In the genomic region with DNA sequence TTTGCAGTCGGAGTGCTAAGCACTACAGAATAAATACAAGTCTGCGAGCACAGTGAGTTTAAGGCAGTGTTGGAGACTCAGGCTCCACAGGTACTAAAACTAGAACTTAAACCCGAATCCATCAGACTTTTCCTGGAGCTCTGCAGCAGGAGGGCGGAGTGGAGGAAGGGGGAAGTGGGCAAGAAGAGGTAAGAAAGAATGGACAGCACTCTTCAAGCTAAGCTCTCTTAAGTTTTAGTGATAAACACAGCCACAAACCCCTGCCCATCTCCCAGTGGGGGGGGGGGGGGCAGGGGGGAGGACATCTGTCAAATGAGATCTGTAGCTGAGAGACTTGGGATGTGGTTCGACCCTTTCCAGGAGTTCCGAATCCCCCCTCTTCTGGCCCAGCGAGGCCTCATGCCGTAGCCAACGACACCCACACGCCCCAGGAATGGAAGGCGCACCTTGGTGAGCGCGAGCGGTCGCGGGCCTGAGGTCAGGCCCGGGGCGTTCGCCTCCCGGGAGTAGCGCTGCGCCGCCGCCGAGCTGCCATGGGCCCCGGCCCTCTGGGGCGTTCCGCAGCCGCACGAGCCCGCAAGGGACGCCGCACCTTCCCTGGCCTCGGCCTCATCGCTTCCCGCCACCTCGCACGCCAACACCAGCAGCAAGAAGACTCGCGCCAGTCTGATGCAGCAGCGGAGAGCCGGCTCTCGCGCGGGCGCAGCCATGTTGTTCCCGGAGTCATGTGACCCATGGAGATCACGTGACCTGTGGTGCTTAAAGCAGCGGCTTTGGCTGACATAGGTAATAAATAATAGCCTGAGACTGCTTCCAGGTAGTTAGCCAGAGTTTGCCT, we compare ENCODE assay signal across 7 mouse cellular contexts. TPM values are rescaled to one million over a fixed set of nuclear protein-coding genes. Genes with fewer than 3 reads are reported as not detected.
DNase-seq lines count a peak whose midpoint lies in the region; ATAC-seq lines count a peak whose summit lies in the region.

A gene (minus strand): TSS at position 736 of the 838 bp plus-strand sequence.

- peak; percentile 93 for DNase-seq in adrenal gland, postnatal 14 days
- peak; percentile 96 for DNase-seq in embryonic facial prominence, embryonic 11.5 days (ENCODE audit: low spot score)
- peak; percentile 89 for DNase-seq in kidney, adult 11 months
- DNase-seq in limb, embryonic 10.5 days (ENCODE audit: low spot score): peak; percentile 95
- peak; percentile 77 for DNase-seq in spleen, adult 12 weeks (ENCODE audit: low spot score)

- H3K36me3 ChIP-seq in embryonic facial prominence, embryonic 11.5 days (replicated peaks; ENCODE audit: control insufficient read depth, insufficient read depth, low read depth, low read length): no peaks in the 10 kb centered on the region
- H3K36me3 ChIP-seq in limb, embryonic 10.5 days: no peaks in the 10 kb centered on the region
- no peaks in the 10 kb centered on the region for H3K36me3 ChIP-seq in midbrain, embryonic 13.5 days

- H3K27ac ChIP-seq in embryonic facial prominence, embryonic 11.5 days (replicated peaks; ENCODE audit: low read depth, low read length): no peak within 1 kb of the TSS
- H3K27ac ChIP-seq in limb, embryonic 10.5 days: peak within 1 kb of the TSS; percentile 88
- 0 out of 2 replicates have a peak within 1 kb of the TSS, but pooled peaks have one; percentile 30 for H3K27ac ChIP-seq in midbrain, embryonic 13.5 days

- no peaks in the 10 kb centered on the region for H3K27me3 ChIP-seq in embryonic facial prominence, embryonic 11.5 days (ENCODE audit: control insufficient read depth, insufficient read depth, low read length)
- H3K27me3 ChIP-seq in limb, embryonic 10.5 days (ENCODE audit: low read depth, poor library complexity, severe bottlenecking): no peaks in the 10 kb centered on the region
- peaks cover 6% of the 10 kb centered on the region for H3K27me3 ChIP-seq in midbrain, embryonic 13.5 days

- peak within 1 kb of the TSS; percentile 83 for H3K4me2 ChIP-seq in embryonic facial prominence, embryonic 11.5 days (ENCODE audit: low read depth, low read length)
- H3K4me2 ChIP-seq in midbrain, embryonic 13.5 days (replicated peaks): peak within 1 kb of the TSS; percentile 94

- H3K4me3 ChIP-seq in embryonic facial prominence, embryonic 11.5 days (ENCODE audit: low read depth, low read length): peak within 1 kb of the TSS; percentile 85
- peak within 1 kb of the TSS; percentile 84 for H3K4me3 ChIP-seq in limb, embryonic 10.5 days
- peak within 1 kb of the TSS; percentile 88 for H3K4me3 ChIP-seq in midbrain, embryonic 13.5 days (replicated peaks)

- no peaks in the 10 kb centered on the region for H3K4me1 ChIP-seq in embryonic facial prominence, embryonic 11.5 days (ENCODE audit: control insufficient read depth, insufficient read depth, low read length)
- peaks cover 14% of the 10 kb centered on the region for H3K4me1 ChIP-seq in limb, embryonic 10.5 days
- H3K4me1 ChIP-seq in midbrain, embryonic 13.5 days (replicated peaks): peaks cover 11% of the 10 kb centered on the region

- 5% methylated on average over 47 of the region's 49 CpGs for WGBS in embryonic facial prominence, embryonic 11.5 days
- WGBS in limb, embryonic 10.5 days: 5% methylated on average over 42 of the region's 49 CpGs
- WGBS in midbrain, embryonic 13.5 days: 5% methylated on average over 49 of the region's 49 CpGs

- peak within 1 kb of the TSS; percentile 86 for H3K9ac ChIP-seq in embryonic facial prominence, embryonic 11.5 days (replicated peaks; ENCODE audit: low read length)
- peak within 1 kb of the TSS; percentile 81 for H3K9ac ChIP-seq in midbrain, embryonic 13.5 days (replicated peaks)

- ATAC-seq in embryonic facial prominence, embryonic 11.5 days (replicated peaks; ENCODE audit: insufficient number of reproducible peaks, low FRiP score, low TSS enrichment, low read depth): peak; percentile 86
- ATAC-seq in granulocyte monocyte progenitor cell, adult 5-6 weeks (replicated peaks; ENCODE audit: poor library complexity, severe bottlenecking): peak; percentile 81
- peak; percentile 94 for ATAC-seq in midbrain, embryonic 13.5 days

- H3K9me3 ChIP-seq in embryonic facial prominence, embryonic 11.5 days (replicated peaks; ENCODE audit: control insufficient read depth, low read length): no peaks in the 10 kb centered on the region
- H3K9me3 ChIP-seq in limb, embryonic 10.5 days (replicated peaks): no peaks in the 10 kb centered on the region
- H3K9me3 ChIP-seq in midbrain, embryonic 13.5 days: no peaks in the 10 kb centered on the region

RNA-seq across cellular contexts. Expression of the gene that starts here (rescaled TPM):
- 26.6 and 28.1 TPM in 2 replicates for total RNA-seq in adrenal gland, postnatal 14 days (2021)
- 17.2 and 18.2 TPM in 2 replicates for polyA plus RNA-seq in embryonic facial prominence, embryonic 11.5 days (2014; fragmentation: Nextera tagmentation; extraction: Ambion mirVana)
- total RNA-seq in granulocyte monocyte progenitor cell, adult 5-6 weeks (2014; fragmentation: Nextera tagmentation): 10.1 and 16.8 TPM in 2 replicates
- 20.5 and 22.7 TPM in 2 replicates for total RNA-seq in granulocyte monocyte progenitor cell, adult 5-6 weeks (2017)
- 12.9 and 14.2 TPM in 2 replicates for polyA plus RNA-seq in limb, embryonic 10.5 days (2016; fragmentation: Nextera tagmentation; extraction: Ambion mirVana)
- polyA plus RNA-seq in midbrain, embryonic 13.5 days (2015; fragmentation: Nextera tagmentation; extraction: Ambion mirVana): 9.5 and 10.5 TPM in 2 replicates
